Comparison of ENCODE assay signal across 20 mouse cellular contexts in the genomic region with DNA sequence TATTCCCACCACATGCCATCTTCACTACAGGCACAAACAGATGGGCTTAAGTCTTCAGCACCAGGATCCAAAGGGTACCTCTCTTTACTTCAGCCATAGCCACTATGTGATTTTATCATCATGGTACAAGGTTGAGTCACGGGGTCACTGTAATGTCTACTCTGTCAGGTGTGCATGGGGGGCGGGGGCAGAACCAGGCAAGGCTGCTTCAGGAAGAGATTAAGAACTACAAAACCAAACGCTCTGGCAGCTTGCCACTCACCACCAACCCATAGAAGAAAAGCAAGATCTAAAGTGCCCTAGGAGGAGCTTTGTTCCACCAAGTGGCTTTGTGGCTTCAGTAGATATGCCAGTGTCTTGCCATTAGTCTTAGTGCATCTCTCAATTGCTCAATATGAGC. TPM values are rescaled to one million over a fixed set of nuclear protein-coding genes. Genes with fewer than 3 reads are reported as not detected.
A peak's percentile ranks its signal among the peaks of the same experiment; 100 is the strongest.
DNase-seq lines count a peak whose midpoint lies in the region; TF ChIP-seq lines count a peak whose summit lies in the region.
"Had no signal": no experiment of that assay in that cellular context is flagged by ENCODE, and none has a peak within 500 bp of the region (broad histone marks: within the 10 kb centered on the region; RNA-seq: fewer than 3 reads in every experiment).

No protein-coding gene starts in this region.

- no peak for TF ChIP-seq CTCF in gastrocnemius, adult 2 months (IDR thresholded peaks at IDR 0.05)

- H3K27ac ChIP-seq in gastrocnemius, adult 2 months = no peak overlapping the region
- H3K27ac ChIP-seq: forebrain, embryonic 13.5 days; hindbrain, embryonic 10.5 days; midbrain, embryonic 13.5 days had no signal

- no peak overlapping the region for H3K4me3 ChIP-seq in gastrocnemius, adult 2 months
- H3K4me3 ChIP-seq: forebrain, embryonic 13.5 days; hindbrain, embryonic 10.5 days; midbrain, embryonic 13.5 days; myocyte had no signal

- DNase-seq in gastrocnemius, adult 2 months = peak; percentile 12
- DNase-seq in gastrocnemius, postnatal 4 days (ENCODE audit: low spot score in 2 of 2) = no peak
- peak; percentile 61 for DNase-seq in urinary bladder, postnatal 14 days (ENCODE audit: low spot score)
- DNase-seq in urinary bladder, postnatal 10 days (ENCODE audit: low spot score) = no peak
- DNase-seq in naive thymus-derived CD4-positive, alpha-beta T cell, adult 2 months (ENCODE audit: low read depth) = peak; percentile 94
- DNase-seq in heart, postnatal 14 days = no peak
- no peak for DNase-seq in frontal cortex, adult 2 months (ENCODE audit: extremely low spot score in 1 of 2, low spot score in 1 of 2)
- DNase-seq in adrenal gland, adult (ENCODE audit: inconsistent age in 2 of 2, low spot score in 1 of 2) = no peak
- DNase-seq: cerebellum, postnatal 10 days; layer of hippocampus, postnatal 36 days; liver; liver, postnatal 0 days; right cerebral cortex, adult 18-20 months had no signal

- intact Hi-C loops in gastrocnemius, adult 2 months (cut with DNase I) = no loop called here
- intact Hi-C loops in heart, postnatal 14 days (cut with DNase I) = no loop called here

RNA-seq across cellular contexts. Expression of gene Cdhr3, which starts 44.3 kb away (rescaled TPM):
- 1 to 10 TPM in 1 of 2 experiments, under 1 TPM in 1; 0.69 to 1.4 TPM for total RNA-seq in gastrocnemius, adult 2 months (2021)
- total RNA-seq in gastrocnemius, postnatal 4 days (2021) = 1 to 10 TPM; 4.0 to 4.9 TPM
- 1 to 10 TPM in 1 of 2 experiments, under 1 TPM in 1; 0.59 to 1.8 TPM for total RNA-seq in heart, postnatal 14 days (2021)
- polyA plus RNA-seq in frontal cortex, adult 2 months (2012; rRNA removed) = 5.4 and 8.8 TPM in 2 replicates
- polyA plus RNA-seq: intestine, embryonic 14.5 days; liver, postnatal 0 days; midbrain, embryonic 13.5 days; Patski; small intestine, adult 2 months had no signal

Comparison
In these comparisons a context has a peak if more than half of its experiments do, and no peak if none do; other contexts are left out.
1. DNase-seq: peak in gastrocnemius, adult 2 months (single experiment), urinary bladder, postnatal 14 days (single experiment) and naive thymus-derived CD4-positive, alpha-beta T cell, adult 2 months (single experiment); none in gastrocnemius, postnatal 4 days (0 of 2), urinary bladder, postnatal 10 days (single experiment), heart, postnatal 14 days (0 of 2), frontal cortex, adult 2 months (0 of 2) and adrenal gland, adult (0 of 2).